Mouse (Mus musculus): ENCODE measurements around the gene Mmp25. TPM values are rescaled to one million over a fixed set of nuclear protein-coding genes. Genes with fewer than 3 reads are reported as not detected.
"Not testable (repeated sequence)": the region's sequence is repeated elsewhere in the genome, so short reads cannot be mapped to it uniquely, and the experiment has no call there.

Mmp25 gene
- polyA plus RNA-seq, 1 experiment from 2014 or later: 1.5 TPM

DNA sequence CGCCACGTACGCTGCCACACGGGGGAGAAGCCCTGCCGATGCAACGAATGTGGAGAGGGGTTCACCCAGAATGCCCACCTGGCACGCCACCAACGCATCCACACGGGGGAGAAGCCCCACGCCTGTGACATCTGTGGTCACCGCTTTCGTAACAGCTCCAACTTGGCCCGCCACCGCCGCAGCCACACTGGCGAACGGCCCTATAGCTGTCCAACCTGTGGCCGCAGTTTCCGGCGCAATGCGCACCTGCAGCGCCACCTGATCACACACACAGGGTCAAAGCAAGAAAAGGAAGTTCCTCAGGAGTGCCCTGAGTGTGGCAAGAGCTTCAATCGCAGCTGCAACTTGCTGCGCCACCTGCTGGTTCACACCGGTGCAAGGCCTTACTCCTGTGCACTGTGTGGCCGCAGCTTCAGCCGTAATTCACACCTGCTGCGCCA lies 34.7 kb downstream of the Mmp25 start:
- H3K4me2 ChIP-seq (replicated peaks): no peak overlapping the region
- no peak overlapping the region for H3K27ac ChIP-seq (replicated peaks)
- 87% methylated on average over 28 of the region's 28 CpGs for WGBS
- no peak overlapping the region for H3K4me3 ChIP-seq
- ATAC-seq (ENCODE audit: low FRiP score, low read depth): peak; percentile 60; the same call in 1 of the 2 replicates
- no peaks in the 10 kb centered on the region for H3K9me3 ChIP-seq
- no peaks in the 10 kb centered on the region for H3K36me3 ChIP-seq
- H3K27me3 ChIP-seq: no peaks in the 10 kb centered on the region
- no peaks in the 10 kb centered on the region for H3K4me1 ChIP-seq
- H3K9ac ChIP-seq (replicated peaks): no peak overlapping the region

DNA sequence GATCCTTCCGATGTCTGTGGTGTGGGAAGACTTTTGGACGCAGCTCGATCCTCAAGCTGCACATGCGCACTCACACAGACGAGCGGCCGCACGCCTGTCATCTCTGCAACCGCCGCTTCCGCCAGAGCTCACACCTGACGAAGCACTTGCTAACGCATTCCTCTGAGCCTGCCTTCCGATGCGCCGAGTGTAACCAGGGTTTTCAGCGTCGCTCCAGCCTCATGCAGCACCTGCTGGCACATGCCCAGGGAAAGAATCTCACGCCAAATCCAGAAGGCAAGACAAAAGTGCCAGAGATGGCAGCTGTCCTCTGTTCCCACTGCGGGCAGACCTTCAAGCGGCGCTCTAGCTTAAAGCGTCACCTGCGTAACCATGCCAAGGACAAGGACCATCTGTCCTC lies 35.5 kb downstream of the Mmp25 start:
- ATAC-seq (ENCODE audit: low FRiP score, low read depth): no peak

DNA sequence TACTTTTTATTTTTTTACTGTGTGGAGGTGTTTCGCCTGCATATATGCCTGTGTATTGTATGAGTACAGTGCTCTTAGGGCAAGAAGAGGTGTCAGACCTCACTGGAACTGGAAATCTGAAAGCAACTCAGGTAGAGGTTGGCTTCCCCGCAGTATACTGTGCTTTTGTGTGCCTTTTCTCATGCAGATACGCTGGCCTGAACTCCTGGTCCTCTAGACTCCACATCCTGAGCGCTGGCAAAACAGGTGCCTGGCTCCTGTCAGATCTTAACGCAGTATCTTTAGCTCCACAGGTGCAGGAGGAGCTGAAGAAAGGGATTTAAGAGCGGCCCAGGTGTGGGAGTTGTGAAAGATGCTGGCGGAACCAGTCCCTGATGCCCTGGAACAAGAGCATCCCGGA lies 39.9 kb downstream of the Mmp25 start:
- Histone ChIP-seq H3K9me3 (no peaks in the 10 kb centered on the region), H3K4me3 (no peak overlapping the region), H3K36me3 (no peaks in the 10 kb centered on the region), H3K4me1 (no peaks in the 10 kb centered on the region), H3K27me3 (no peaks in the 10 kb centered on the region), H3K27ac (replicated peaks) (no peak overlapping the region), H3K4me2 (replicated peaks) (no peak overlapping the region), H3K9ac (replicated peaks) (no peak overlapping the region)
- 83% methylated on average over 8 of the region's 8 CpGs for WGBS
- ATAC-seq (ENCODE audit: low FRiP score, low read depth): no peak

More for the DNA sequence above, 35.5 kb downstream of the Mmp25 start:
- Histone ChIP-seq H3K4me1 (no peaks in the 10 kb centered on the region), H3K9me3 (no peaks in the 10 kb centered on the region), H3K9ac (replicated peaks) (no peak overlapping the region), H3K4me2 (replicated peaks) (no peak overlapping the region), H3K36me3 (no peaks in the 10 kb centered on the region), H3K27me3 (no peaks in the 10 kb centered on the region), H3K27ac (replicated peaks) (no peak overlapping the region), H3K4me3 (no peak overlapping the region)
- 94% methylated on average over 24 of the region's 24 CpGs for WGBS

DNA sequence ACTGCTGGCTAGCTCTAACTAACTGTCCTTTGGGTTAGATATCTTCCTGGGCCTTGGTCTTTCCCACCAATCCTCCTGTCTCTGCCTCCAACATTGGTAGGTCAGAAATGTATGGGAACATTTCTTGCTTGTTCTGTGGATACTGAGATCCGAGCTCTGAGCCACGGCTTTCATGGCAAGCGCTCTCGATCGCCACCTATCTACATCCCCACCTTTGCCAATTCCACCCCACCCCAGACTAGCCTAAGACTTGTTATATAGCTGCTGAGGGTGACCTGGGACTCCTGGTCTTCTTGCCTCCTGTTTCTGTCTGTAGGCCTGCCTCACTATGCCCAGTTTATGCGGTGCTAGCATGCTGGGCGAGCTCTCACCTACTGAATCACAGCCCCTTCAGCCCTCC lies 40.7 kb downstream of the Mmp25 start:
- Histone ChIP-seq H3K4me2 (replicated peaks) (no peak overlapping the region), H3K27ac (replicated peaks) (no peak overlapping the region), H3K27me3 (no peaks in the 10 kb centered on the region), H3K4me3 (no peak overlapping the region), H3K36me3 (no peaks in the 10 kb centered on the region), H3K9ac (replicated peaks) (no peak overlapping the region), H3K4me1 (0 out of 2 replicates have a peak, but pooled peaks cover 3% of the 10 kb centered on the region), H3K9me3 (no peaks in the 10 kb centered on the region)
- WGBS: 86% methylated on average over 7 of the region's 7 CpGs
- ATAC-seq (ENCODE audit: low FRiP score, low read depth): no peak

GRCm38 (mm10) chr17:23603542-23603941 lies 41.5 kb downstream of the Mmp25 start:
- ATAC-seq (ENCODE audit: low FRiP score, low read depth): no peak
- Histone ChIP-seq H3K36me3 (no peaks in the 10 kb centered on the region), H3K9me3 (no peaks in the 10 kb centered on the region), H3K4me3 (no peak overlapping the region), H3K4me2 (replicated peaks) (no peak overlapping the region), H3K27me3 (no peaks in the 10 kb centered on the region), H3K27ac (replicated peaks) (no peak overlapping the region), H3K9ac (replicated peaks) (no peak overlapping the region), H3K4me1 (peaks cover 10% of the 10 kb centered on the region; the same call in 1 of the 2 replicates)
- 65% methylated on average over 2 of the region's 2 CpGs for WGBS

GRCm38 (mm10) chr17:23603077-23603476 lies 42.0 kb downstream of the Mmp25 start:
- peaks cover 11% of the 10 kb centered on the region; the same call in 1 of the 2 replicates for H3K4me1 ChIP-seq
- H3K9ac ChIP-seq (replicated peaks): no peak overlapping the region
- no peak overlapping the region for H3K4me2 ChIP-seq (replicated peaks)
- ATAC-seq (ENCODE audit: low FRiP score, low read depth): no peak
- no peaks in the 10 kb centered on the region for H3K9me3 ChIP-seq
- no peaks in the 10 kb centered on the region for H3K27me3 ChIP-seq
- WGBS: 19% methylated on average over 8 of the region's 8 CpGs
- H3K4me3 ChIP-seq: no peak overlapping the region
- H3K36me3 ChIP-seq: no peaks in the 10 kb centered on the region
- H3K27ac ChIP-seq (replicated peaks): no peak overlapping the region

GRCm38 (mm10) chr17:23601836-23602585 lies 43.1 kb downstream of the Mmp25 start:
- H3K4me3 ChIP-seq: no peak overlapping the region
- H3K9ac ChIP-seq (replicated peaks): no peak overlapping the region
- H3K27ac ChIP-seq (replicated peaks): no peak overlapping the region
- no peaks in the 10 kb centered on the region for H3K9me3 ChIP-seq
- ATAC-seq (ENCODE audit: low FRiP score, low read depth): no peak
- no peak overlapping the region for H3K4me2 ChIP-seq (replicated peaks)
- 49% methylated on average over 10 of the region's 10 CpGs for WGBS
- peaks cover 11% of the 10 kb centered on the region; the same call in 1 of the 2 replicates for H3K4me1 ChIP-seq
- no peaks in the 10 kb centered on the region for H3K27me3 ChIP-seq
- H3K36me3 ChIP-seq: no peaks in the 10 kb centered on the region

- ATAC-seq (ENCODE audit: low FRiP score, low read depth): no peak
- WGBS: 22% methylated on average over 15 of the region's 15 CpGs
- Histone ChIP-seq H3K4me3 (no peak within 1 kb of the TSS), H3K27me3 (no peaks in the 10 kb centered on the region), H3K9ac (replicated peaks) (no peak within 1 kb of the TSS), H3K27ac (replicated peaks) (no peak within 1 kb of the TSS), H3K36me3 (no peaks in the 10 kb centered on the region), H3K9me3 (no peaks in the 10 kb centered on the region), H3K4me1 (peaks cover 11% of the 10 kb centered on the region; the same call in 1 of the 2 replicates), H3K4me2 (replicated peaks) (peak within 1 kb of the TSS; percentile 62)
These were observed 44.1 kb downstream of the Mmp25 start, which contains the start of gene Zscan10 for GRCm38 (mm10) chr17:23600641-23601622. Gene Zscan10 (plus strand): TSS chr17:23600856.

DNA sequence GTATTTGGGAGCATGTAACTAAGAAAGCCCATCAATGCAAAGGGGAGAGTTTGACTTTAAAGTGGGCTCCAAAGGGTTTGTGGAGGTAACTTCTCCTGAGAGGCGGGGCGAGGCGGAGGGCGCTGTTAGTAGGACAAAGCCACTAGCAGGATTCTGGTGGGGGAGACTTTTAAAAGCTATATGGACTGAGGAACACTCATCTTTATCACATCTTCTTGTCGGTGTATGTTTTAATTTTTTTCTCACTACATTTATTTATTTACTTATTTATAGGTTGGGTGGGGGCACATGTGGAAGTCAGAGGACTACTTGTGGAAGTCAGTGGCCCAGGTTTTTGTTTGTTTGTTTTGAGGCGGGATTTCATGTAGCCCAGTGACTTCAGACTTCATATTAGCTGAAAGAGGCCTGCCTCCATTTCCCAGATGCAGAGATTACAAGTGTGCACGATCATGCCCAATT lies 45.4 kb downstream of the Mmp25 start:
- no peak; the same call in 1 of the 2 replicates for ATAC-seq (ENCODE audit: low FRiP score, low read depth)
- H3K4me2 ChIP-seq (replicated peaks): peak overlapping the region; percentile 62
- H3K27ac ChIP-seq (replicated peaks): peak overlapping the region; percentile 42; the same call in 1 of the 2 replicates
- no peaks in the 10 kb centered on the region for H3K9me3 ChIP-seq
- 30% methylated on average over 7 of the region's 7 CpGs for whole genome bisulfite sequencing
- H3K9ac ChIP-seq (replicated peaks): peak overlapping the region; percentile 50
- peak overlapping the region; percentile 41 for H3K4me3 ChIP-seq
- peaks cover 11% of the 10 kb centered on the region; the same call in 1 of the 2 replicates for H3K4me1 ChIP-seq
- H3K36me3 ChIP-seq: no peaks in the 10 kb centered on the region
- no peaks in the 10 kb centered on the region for H3K27me3 ChIP-seq

DNA sequence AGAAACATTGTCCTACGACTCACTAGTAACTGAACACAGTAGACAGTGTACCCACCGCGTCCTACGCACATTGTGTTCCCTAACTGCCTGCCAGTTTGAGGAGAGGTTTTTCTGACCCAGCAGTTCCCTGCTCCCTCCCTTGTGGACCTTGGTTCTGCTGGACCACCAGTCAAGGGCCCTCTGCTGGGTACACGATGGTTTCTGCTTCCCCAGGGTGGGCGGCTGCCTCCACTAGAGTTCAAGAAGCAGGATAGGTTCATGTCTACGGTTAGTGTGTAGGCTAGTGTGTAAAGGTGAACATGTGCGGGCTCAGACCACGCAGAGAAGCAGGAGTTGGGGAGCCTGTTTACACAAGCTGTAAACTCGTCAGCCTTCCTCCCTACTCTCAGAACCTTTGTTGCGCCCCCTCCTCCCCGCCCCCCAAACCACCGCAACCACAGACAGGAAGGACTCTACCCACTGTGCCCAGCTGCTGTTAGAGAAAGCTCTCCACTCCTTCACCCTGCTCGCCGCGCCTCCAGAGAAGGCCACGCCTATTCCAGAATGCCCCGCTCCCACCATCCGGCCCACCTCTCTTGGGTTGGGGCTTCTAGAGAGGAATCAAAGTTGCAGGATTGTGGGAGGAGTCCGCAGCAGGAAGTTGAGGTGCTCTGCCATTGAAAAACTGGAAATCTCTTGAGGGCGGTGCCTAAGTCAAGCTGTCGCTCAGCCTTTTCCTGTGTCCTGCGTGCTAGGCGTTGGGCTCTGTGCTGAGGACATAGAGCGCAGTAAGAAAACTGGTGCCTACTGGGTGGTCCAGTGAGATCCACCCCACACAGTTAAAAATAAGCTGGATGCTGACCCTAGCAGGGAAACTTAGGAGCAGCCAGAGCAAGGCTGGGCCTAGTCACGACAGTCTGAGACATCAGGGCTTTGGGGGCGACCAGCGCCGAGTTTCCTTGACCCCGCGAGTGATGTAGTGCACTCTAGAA lies 46.2 kb downstream of the Mmp25 start, which contains the start of gene Zfp13:
TSS of gene Zfp13 (minus strand) at position 906 of the 971 bp plus-strand sequence.
- Histone ChIP-seq H3K9ac (replicated peaks) (peak within 1 kb of the TSS; percentile 50), H3K4me2 (replicated peaks) (peak within 1 kb of the TSS; percentile 62), H3K27me3 (no peaks in the 10 kb centered on the region), H3K4me3 (peak within 1 kb of the TSS; percentile 41), H3K36me3 (no peaks in the 10 kb centered on the region), H3K4me1 (peaks cover 11% of the 10 kb centered on the region; the same call in 1 of the 2 replicates), H3K27ac (replicated peaks) (peak within 1 kb of the TSS; percentile 56; the same call in 1 of the 2 replicates), H3K9me3 (no peaks in the 10 kb centered on the region)
- peak; percentile 92 for ATAC-seq (ENCODE audit: low FRiP score, low read depth)
- WGBS: 9% methylated on average over 29 of the region's 31 CpGs

DNA sequence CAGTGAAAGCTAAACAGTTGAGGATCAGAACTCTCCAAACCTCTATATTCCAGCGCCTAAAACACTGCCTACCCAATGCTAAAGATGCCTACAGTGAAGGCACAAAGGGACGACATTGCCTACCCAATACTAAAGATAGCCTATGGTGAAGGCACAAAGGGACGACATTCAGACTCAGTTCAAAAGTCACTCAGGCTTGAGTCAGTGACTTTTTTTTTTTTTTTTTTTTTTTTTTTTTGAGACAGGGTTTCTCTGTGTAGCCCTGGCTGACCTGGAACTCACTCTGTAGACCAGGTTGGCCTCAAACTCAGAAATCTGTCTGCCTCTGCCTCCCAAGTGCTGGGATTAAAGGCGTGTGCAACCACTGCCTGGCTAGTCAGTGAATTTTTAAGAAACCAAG lies 49.9 kb downstream of the Mmp25 start:
- H3K36me3 ChIP-seq; H3K27ac ChIP-seq (replicated peaks); H3K4me3 ChIP-seq; ATAC-seq (ENCODE audit: low FRiP score, low read depth); H3K9ac ChIP-seq (replicated peaks); H3K9me3 ChIP-seq; H3K27me3 ChIP-seq; H3K4me2 ChIP-seq (replicated peaks): not testable (repeated sequence)
- WGBS: 74% methylated on average over 4 of the region's 4 CpGs
- H3K4me1 ChIP-seq: peaks cover 11% of the 10 kb centered on the region; the same call in 1 of the 2 replicates
